Mouse (Mus musculus): Measurements from ENCODE around the gene Tenm3. TPM values are rescaled to one million over a fixed set of nuclear protein-coding genes. Genes with fewer than 3 reads are reported as not detected.
A peak's percentile ranks its signal among the peaks of the same experiment; 100 is the strongest.

The Tenm3 gene
- polyA plus RNA-seq, 1 experiment from 2014 or later, result 49.6 TPM

DNA sequence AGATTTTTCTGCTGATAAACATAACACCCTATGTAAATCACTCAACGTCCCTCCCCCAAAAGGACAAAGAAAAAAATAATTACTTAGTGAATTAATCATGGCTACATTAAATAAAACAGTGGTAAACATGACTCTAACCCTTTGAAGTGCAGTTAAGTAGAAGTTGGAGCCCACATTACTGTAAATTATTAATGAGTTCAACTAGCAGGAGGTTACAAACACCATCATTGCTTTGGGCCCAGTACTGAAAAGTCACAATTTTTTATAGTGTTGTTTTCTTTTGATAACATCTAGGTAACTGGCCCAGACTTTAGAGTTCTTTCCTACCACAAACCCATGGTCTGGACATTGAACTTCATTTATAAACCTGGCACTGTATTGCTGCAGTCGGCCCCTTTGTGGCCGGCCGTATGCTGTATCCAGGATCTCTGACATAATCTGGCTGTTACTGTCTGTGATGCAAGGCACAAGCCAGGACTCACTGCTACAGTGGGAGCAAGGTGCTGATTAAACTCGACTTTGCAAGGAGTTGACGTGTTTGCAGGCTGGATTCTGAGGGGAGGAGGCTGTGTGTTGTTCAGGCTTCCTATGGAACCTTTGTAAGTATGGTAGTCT lies 602.7 kb downstream of the Tenm3 start:
- Histone ChIP-seq H3K4me3 (no peak overlapping the region), H3K9ac (no peak overlapping the region), H3K9me3 (no peaks in the 10 kb centered on the region), H3K4me2 (no peak overlapping the region), H3K27ac (no peak overlapping the region), H3K36me3 (replicated peaks) (peaks cover 29% of the 10 kb centered on the region), H3K27me3 (replicated peaks) (no peaks in the 10 kb centered on the region), H3K4me1 (no peaks in the 10 kb centered on the region; the same call in 1 of the 2 replicates)
- no peak for ATAC-seq (replicated peaks)
- 74% methylated on average over 6 of the region's 6 CpGs for WGBS

DNA sequence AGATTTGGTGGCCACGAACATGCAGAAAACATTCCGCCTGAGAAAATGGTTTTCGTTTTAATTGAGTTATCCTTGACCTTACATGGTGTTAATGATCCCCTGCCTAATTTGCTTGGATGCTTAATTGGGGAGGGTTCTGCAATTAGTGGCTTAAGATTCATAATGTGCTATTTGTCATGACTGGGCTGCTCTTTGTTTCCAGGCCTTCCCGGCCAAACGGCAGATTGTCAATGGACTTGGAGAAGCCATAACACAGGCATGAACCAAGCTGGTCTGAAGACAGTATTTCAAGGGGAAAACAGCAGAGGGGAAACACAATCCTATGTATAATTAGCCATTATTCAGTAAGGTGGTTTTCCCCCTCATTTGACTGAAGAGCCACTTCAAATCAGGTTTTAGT lies 606.8 kb downstream of the Tenm3 start:
- WGBS, result 86% methylated on average over 5 of the region's 5 CpGs
- Histone ChIP-seq H3K4me3 (no peak overlapping the region), H3K9ac (no peak overlapping the region), H3K27me3 (replicated peaks) (no peaks in the 10 kb centered on the region), H3K9me3 (no peaks in the 10 kb centered on the region), H3K36me3 (replicated peaks) (peaks cover 41% of the 10 kb centered on the region), H3K4me2 (no peak overlapping the region), H3K4me1 (no peaks in the 10 kb centered on the region; the same call in 1 of the 2 replicates), H3K27ac (no peak overlapping the region)
- no peak for ATAC-seq (replicated peaks)

DNA sequence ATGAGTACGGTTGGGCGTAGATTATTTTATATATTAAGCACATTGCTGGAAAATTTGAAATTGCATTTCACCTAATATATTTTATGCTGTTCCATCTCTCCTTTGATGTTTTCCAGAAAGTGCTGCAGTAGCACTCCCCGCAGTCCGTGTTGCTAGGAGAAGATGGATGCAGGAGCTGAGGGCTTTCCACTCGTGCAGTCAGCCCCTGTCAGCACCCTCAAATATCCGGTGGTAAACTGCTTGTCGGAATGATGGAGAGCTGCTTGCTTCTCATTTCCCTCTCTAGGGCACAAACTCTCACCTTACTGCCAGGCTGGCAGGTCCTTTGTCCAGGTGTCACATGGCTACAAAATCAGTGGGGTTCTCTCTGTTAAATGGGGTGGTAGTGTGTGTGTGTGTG lies 610.8 kb downstream of the Tenm3 start:
- Histone ChIP-seq H3K9ac (no peak overlapping the region), H3K27ac (no peak overlapping the region), H3K36me3 (replicated peaks) (peaks cover 33% of the 10 kb centered on the region), H3K4me1 (no peaks in the 10 kb centered on the region), H3K27me3 (replicated peaks) (no peaks in the 10 kb centered on the region), H3K4me3 (no peak overlapping the region), H3K9me3 (no peaks in the 10 kb centered on the region), H3K4me2 (no peak overlapping the region)
- ATAC-seq (replicated peaks), result no peak
- WGBS, result 71% methylated on average over 7 of the region's 7 CpGs

DNA sequence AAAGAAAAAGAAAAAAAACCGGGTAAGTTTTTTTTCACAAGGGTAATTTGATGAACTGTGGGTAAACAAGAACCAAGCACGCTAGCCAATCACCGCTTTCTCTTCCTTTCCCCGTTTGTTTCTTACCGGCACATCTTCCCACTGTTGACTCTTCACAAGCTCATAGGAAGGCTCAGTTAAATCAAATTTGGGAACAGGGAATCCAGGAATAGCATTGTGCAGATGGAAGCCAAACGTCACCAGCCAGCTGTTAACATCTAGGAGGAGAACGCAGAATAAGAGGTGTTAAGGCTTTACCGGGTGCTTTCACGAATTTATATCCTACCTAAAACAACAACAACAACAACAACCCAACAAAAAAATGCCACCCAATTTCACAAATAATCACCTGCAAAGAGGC lies 611.9 kb downstream of the Tenm3 start:
- Histone ChIP-seq H3K27ac (no peak overlapping the region), H3K36me3 (replicated peaks) (peaks cover 28% of the 10 kb centered on the region), H3K9me3 (no peaks in the 10 kb centered on the region), H3K27me3 (replicated peaks) (no peaks in the 10 kb centered on the region), H3K4me2 (no peak overlapping the region), H3K4me1 (no peaks in the 10 kb centered on the region), H3K9ac (no peak overlapping the region), H3K4me3 (no peak overlapping the region)
- ATAC-seq (replicated peaks), result no peak
- 84% methylated on average over 9 of the region's 9 CpGs for whole genome bisulfite sequencing

DNA sequence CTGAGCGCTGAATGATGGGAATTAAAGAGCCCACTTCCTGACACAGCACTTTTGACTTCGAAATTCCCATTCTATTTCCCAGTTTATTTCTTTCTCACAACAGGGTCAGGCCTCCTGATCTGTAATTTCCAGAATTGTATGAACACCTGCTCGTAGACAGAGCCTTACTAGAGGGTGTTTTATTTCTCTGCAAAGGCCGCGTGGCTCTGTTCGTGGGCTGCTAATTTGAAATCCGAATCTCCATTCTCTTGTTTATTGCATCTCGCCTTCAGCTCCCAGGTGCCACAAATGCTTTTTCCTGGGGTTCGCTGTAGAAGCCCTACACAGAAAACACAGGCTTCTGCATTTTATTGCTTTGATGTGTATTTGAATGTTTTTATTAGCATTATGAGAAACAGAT lies 612.4 kb downstream of the Tenm3 start:
- 74% methylated on average over 9 of the region's 9 CpGs for WGBS
- H3K36me3 ChIP-seq (replicated peaks), result peaks cover 24% of the 10 kb centered on the region
- H3K27me3 ChIP-seq (replicated peaks), result no peaks in the 10 kb centered on the region
- no peaks in the 10 kb centered on the region for H3K9me3 ChIP-seq
- no peak overlapping the region for H3K9ac ChIP-seq
- no peak overlapping the region for H3K27ac ChIP-seq
- H3K4me3 ChIP-seq, result no peak overlapping the region
- no peaks in the 10 kb centered on the region for H3K4me1 ChIP-seq
- ATAC-seq (replicated peaks), result no peak
- H3K4me2 ChIP-seq, result no peak overlapping the region

DNA sequence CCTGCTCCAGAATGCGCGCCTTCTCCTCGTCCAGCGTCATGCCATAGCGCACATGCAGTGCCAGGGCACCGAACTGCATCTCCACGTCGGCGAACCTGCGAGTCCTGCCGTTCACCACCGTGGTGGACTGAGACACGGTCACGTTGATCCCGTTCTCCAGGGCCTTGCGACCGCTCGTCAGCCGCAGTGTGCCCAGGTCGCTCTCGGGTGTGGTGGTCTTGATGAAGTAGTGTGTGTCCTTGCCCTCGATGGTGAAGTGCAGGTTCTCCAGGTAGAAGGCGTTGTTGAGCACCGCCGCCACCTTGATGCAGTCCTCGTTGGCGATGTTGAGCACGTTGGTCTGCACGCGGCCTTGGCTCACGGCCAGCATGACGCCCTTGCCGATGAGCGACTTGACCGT lies 615.1 kb downstream of the Tenm3 start:
- WGBS, result 97% methylated on average over 35 of the region's 35 CpGs
- no peak for ATAC-seq (replicated peaks)
- H3K4me1 ChIP-seq, result peaks cover 14% of the 10 kb centered on the region
- no peak overlapping the region for H3K9ac ChIP-seq
- no peaks in the 10 kb centered on the region for H3K9me3 ChIP-seq
- peaks cover 9% of the 10 kb centered on the region for H3K36me3 ChIP-seq (replicated peaks)
- H3K27me3 ChIP-seq (replicated peaks), result no peaks in the 10 kb centered on the region
- no peak overlapping the region for H3K27ac ChIP-seq
- no peak overlapping the region for H3K4me2 ChIP-seq
- H3K4me3 ChIP-seq, result no peak overlapping the region

DNA sequence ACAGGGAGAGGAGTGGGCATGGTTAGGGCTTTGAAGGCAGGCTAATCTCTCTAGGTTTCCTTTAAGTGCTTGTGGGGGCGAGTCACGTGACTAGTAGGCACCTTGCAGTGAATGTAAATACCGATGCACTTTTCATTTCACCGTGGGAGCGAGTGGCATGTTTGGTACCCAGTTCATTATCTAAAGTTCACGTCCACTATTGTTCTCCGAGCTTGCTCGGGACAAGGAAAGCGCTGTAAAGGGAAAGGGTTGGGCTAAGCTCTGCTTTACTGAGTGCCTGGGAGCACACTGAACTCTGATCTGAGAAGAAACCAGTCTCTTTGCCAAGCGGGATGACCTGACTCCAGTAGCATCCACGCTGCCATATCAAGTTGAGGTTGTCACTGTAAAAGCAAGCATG lies 619.0 kb downstream of the Tenm3 start:
- Histone ChIP-seq H3K4me2 (peak overlapping the region; percentile 19), H3K4me1 (peaks cover 35% of the 10 kb centered on the region), H3K27ac (peak overlapping the region; percentile 10; the same call in 1 of the 2 replicates), H3K27me3 (replicated peaks) (no peaks in the 10 kb centered on the region), H3K9ac (no peak overlapping the region), H3K4me3 (no peak overlapping the region), H3K36me3 (replicated peaks) (peaks cover 9% of the 10 kb centered on the region), H3K9me3 (no peaks in the 10 kb centered on the region)
- WGBS, result 10% methylated on average over 11 of the region's 11 CpGs
- peak; percentile 8; the same call in 1 of the 2 replicates for ATAC-seq (replicated peaks)

DNA sequence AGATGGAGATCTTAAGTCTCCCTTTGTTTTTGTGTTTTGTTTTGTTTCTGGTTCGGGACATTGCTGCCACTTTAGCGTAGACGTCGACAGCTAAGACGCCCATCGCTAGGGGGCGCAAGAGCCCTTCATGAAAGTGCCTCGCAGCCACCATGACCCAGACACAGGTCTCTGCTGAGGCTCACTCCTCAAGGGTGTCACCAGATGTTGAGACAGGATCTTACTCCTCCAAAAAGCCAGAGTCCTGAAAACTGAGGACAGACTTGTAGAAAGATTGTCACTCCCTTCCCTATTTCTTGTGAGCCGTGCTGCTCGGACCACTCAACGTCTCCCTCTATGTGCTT lies 621.4 kb downstream of the Tenm3 start:
- no peak overlapping the region for H3K27ac ChIP-seq
- H3K4me2 ChIP-seq, result peak overlapping the region; percentile 58
- H3K36me3 ChIP-seq (replicated peaks), result no peaks in the 10 kb centered on the region
- no peaks in the 10 kb centered on the region for H3K9me3 ChIP-seq
- H3K4me1 ChIP-seq, result peaks cover 35% of the 10 kb centered on the region
- H3K9ac ChIP-seq, result peak overlapping the region; percentile 25
- WGBS, result 8% methylated on average over 11 of the region's 11 CpGs
- H3K27me3 ChIP-seq (replicated peaks), result no peaks in the 10 kb centered on the region
- H3K4me3 ChIP-seq, result peak overlapping the region; percentile 25
- ATAC-seq (replicated peaks), result peak; percentile 77

DNA sequence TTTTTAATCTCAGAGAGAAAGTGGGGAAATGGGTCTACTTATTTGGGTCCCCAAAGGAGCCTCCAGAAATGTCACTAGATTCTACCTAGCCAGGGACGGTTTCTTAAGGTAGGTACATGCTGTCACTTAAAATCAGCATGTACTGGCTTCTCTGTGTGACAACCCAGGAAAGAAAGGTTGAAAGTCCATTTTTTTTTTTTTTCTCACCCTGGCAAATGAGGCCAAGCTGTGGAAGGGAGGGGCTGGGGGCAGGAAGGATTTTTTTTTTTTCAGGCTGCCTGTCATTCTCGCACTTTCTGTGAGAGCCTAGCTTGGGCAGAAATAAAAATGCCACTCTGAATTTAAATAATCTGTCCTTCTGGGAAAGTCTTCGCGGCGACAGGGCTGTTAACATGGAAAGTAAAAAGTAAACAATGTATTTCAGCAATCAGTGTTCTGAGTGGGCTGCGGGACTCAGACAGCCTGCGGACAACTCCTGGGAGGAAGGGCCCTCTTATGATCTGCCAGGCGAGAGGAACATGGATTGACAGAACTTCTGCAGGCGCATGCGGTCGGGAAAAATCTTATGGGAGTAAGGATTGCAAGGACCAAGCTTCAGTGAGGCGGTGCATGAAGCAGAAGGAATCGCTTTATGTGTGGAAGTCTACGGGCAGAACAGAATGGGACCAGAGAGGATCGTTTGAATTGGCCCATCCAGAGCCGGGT lies 621.9 kb downstream of the Tenm3 start:
- H3K36me3 ChIP-seq (replicated peaks), result no peaks in the 10 kb centered on the region
- H3K4me3 ChIP-seq, result peak overlapping the region; percentile 25
- peak overlapping the region; percentile 58 for H3K4me2 ChIP-seq
- H3K27ac ChIP-seq, result no peak overlapping the region
- peaks cover 35% of the 10 kb centered on the region for H3K4me1 ChIP-seq
- H3K9ac ChIP-seq, result peak overlapping the region; percentile 25
- H3K27me3 ChIP-seq (replicated peaks), result no peaks in the 10 kb centered on the region
- peak; percentile 29 for ATAC-seq (replicated peaks)
- no peaks in the 10 kb centered on the region for H3K9me3 ChIP-seq
- 10% methylated on average over 16 of the region's 16 CpGs for WGBS

DNA sequence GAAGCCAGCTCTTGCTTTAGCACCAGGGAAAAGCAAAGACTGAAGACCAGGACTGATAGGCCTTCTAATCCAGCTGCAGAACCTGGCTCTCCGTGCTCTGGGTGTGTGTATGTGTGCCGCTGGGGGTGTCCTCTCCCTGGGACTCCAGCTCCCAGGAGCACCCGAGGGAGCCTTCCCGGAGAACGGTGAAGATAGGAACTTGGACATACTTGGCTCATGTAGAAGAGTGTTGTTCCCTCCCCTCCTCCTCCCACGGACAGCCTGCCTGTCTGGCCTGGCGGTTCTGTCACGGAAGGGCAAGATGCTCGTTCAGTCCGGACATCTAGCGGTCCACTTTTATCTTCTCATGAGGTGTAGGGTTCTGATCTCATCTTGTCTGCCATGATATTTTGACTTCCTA lies 622.4 kb downstream of the Tenm3 start:
- Histone ChIP-seq H3K27me3 (replicated peaks) (peaks cover 1% of the 10 kb centered on the region; the same call in 1 of the 2 replicates), H3K4me2 (no peak overlapping the region), H3K27ac (no peak overlapping the region), H3K36me3 (replicated peaks) (no peaks in the 10 kb centered on the region), H3K9ac (no peak overlapping the region), H3K4me1 (peaks cover 35% of the 10 kb centered on the region), H3K9me3 (no peaks in the 10 kb centered on the region), H3K4me3 (no peak overlapping the region)
- no peak for ATAC-seq (replicated peaks)
- 82% methylated on average over 11 of the region's 11 CpGs for WGBS

DNA sequence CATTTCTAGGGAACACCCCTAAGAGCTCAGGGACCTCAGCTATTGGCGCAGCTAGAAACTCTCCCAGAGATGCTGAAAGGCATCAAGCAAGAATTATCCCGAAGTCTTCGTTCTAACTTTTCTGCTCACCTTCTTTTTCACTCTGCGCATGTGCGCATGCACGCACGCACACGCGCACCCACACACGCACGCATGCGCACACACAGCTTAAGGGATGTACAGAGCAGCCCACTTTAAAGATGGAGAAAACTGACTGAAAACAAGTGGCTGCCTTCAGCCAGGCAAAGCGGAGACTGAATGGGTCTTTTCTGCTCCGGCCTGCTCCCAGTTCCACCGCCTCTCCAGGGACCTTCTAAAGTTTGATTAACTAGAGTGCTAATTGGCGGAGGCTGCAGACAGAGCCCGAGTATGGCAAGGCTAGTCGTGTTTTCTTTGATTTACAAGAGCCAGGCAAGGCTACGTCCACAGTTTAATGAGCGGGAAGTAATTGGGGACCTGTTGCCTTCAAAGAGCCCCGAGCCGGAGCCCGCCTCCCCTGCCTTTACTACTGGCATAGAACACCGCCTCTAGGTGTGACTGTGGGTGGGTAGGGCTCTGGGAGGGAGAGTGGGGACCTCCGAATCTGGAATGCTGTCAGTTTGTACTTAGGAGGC lies 623.1 kb downstream of the Tenm3 start:
- no peaks in the 10 kb centered on the region for H3K36me3 ChIP-seq (replicated peaks)
- H3K4me1 ChIP-seq, result peaks cover 35% of the 10 kb centered on the region
- no peak overlapping the region for H3K9ac ChIP-seq
- no peak overlapping the region for H3K27ac ChIP-seq
- H3K9me3 ChIP-seq, result no peaks in the 10 kb centered on the region
- no peak for ATAC-seq (replicated peaks)
- H3K4me2 ChIP-seq, result no peak overlapping the region
- no peak overlapping the region for H3K4me3 ChIP-seq
- H3K27me3 ChIP-seq (replicated peaks), result peaks cover 4% of the 10 kb centered on the region; the same call in 1 of the 2 replicates
- whole genome bisulfite sequencing, result 75% methylated on average over 25 of the region's 25 CpGs

DNA sequence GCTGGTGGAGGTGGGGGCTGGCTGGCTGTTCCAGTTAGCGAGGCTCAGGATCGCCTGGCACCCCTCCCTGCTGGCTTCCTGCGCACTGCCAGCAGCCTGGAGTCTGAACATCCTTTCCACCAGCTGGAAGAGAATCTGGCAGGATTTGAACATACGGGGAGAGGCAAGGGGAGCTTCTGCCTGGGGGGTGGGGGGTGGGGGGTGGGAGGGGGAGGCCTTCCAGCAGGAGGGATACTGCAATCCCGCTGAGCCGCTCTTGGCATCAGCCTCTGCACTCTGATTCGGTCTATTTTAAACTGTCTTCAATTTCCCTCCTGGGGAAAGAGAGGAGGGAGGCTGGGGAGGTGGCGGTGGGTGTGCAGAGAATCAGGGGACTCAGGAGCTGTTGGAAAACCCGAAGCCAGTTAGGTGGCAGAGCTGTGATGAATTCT lies 628.7 kb downstream of the Tenm3 start:
- H3K27ac ChIP-seq, result no peak overlapping the region
- no peaks in the 10 kb centered on the region for H3K9me3 ChIP-seq
- H3K4me1 ChIP-seq, result no peaks in the 10 kb centered on the region
- no peaks in the 10 kb centered on the region for H3K36me3 ChIP-seq (replicated peaks)
- no peak overlapping the region for H3K4me2 ChIP-seq
- no peak overlapping the region for H3K9ac ChIP-seq
- WGBS, result 24% methylated on average over 9 of the region's 9 CpGs
- ATAC-seq (replicated peaks), result no peak
- peaks cover 7% of the 10 kb centered on the region; the same call in 1 of the 2 replicates for H3K27me3 ChIP-seq (replicated peaks)
- H3K4me3 ChIP-seq, result no peak overlapping the region
